Mouse (Mus musculus): ENCODE data around the gene Mas1. TPM values are rescaled to one million over a fixed set of nuclear protein-coding genes. Genes with fewer than 3 reads are reported as not detected.

Mas1 gene
- polyA plus RNA-seq, 1 experiment from 2014 or later, result 1.7 TPM

- H3K4me2 ChIP-seq (replicated peaks; ENCODE audit: low read depth, low read length), result no peak overlapping the region
- ATAC-seq (ENCODE audit: insufficient number of reproducible peaks, insufficient read depth, low FRiP score, low read depth), result no peak
Observed at GRCm38 (mm10) chr17:12865407-12865806, 2.5 kb downstream of the Mas1 start.

DNA sequence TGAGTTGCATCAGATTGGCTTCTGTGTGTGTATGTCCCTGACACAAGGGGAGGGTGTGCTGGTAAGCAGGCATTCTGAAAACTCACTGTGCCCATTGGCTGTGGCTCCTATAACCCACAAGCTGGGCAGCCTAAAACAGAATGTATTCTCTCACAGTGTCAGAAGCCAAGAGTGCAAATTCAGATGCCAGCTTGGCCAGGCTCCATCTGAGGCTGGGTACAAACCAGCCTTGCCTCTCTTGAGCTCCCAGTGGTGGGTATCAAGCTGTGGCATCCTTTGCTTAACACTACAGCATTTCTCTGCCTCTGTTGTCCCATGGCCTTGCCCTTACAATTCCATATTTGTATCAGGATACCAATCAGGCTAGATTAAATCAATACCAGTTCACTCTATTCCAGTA lies 3.8 kb downstream of the Mas1 start:
- Histone ChIP-seq H3K9me3 (ENCODE audit: control insufficient read depth, low read depth, low read length) (no peaks in the 10 kb centered on the region), H3K27me3 (ENCODE audit: control insufficient read depth, insufficient read depth, low read length) (no peaks in the 10 kb centered on the region), H3K4me2 (replicated peaks; ENCODE audit: low read depth, low read length) (no peak overlapping the region), H3K9ac (replicated peaks; ENCODE audit: low read depth, low read length) (no peak overlapping the region), H3K4me1 (ENCODE audit: control insufficient read depth, insufficient read depth, low read length) (peaks cover 9% of the 10 kb centered on the region; the same call in 1 of the 2 replicates), H3K4me3 (ENCODE audit: low read depth, low read length) (no peak overlapping the region), H3K36me3 (ENCODE audit: control insufficient read depth, insufficient read depth, low read length) (no peaks in the 10 kb centered on the region), H3K27ac (ENCODE audit: low read length) (no peak overlapping the region)
- no peak for ATAC-seq (ENCODE audit: insufficient number of reproducible peaks, insufficient read depth, low FRiP score, low read depth)

More at GRCm38 (mm10) chr17:12865407-12865806, 2.5 kb downstream of the Mas1 start:
- Histone ChIP-seq H3K36me3 (ENCODE audit: control insufficient read depth, insufficient read depth, low read length) (no peaks in the 10 kb centered on the region), H3K9me3 (ENCODE audit: control insufficient read depth, low read depth, low read length) (no peaks in the 10 kb centered on the region), H3K27me3 (ENCODE audit: control insufficient read depth, insufficient read depth, low read length) (no peaks in the 10 kb centered on the region), H3K4me1 (ENCODE audit: control insufficient read depth, insufficient read depth, low read length) (peaks cover 9% of the 10 kb centered on the region; the same call in 1 of the 2 replicates), H3K27ac (ENCODE audit: low read length) (no peak overlapping the region), H3K9ac (replicated peaks; ENCODE audit: low read depth, low read length) (no peak overlapping the region), H3K4me3 (ENCODE audit: low read depth, low read length) (no peak overlapping the region)
- WGBS, result 52% methylated on average over 3 of the region's 3 CpGs

DNA sequence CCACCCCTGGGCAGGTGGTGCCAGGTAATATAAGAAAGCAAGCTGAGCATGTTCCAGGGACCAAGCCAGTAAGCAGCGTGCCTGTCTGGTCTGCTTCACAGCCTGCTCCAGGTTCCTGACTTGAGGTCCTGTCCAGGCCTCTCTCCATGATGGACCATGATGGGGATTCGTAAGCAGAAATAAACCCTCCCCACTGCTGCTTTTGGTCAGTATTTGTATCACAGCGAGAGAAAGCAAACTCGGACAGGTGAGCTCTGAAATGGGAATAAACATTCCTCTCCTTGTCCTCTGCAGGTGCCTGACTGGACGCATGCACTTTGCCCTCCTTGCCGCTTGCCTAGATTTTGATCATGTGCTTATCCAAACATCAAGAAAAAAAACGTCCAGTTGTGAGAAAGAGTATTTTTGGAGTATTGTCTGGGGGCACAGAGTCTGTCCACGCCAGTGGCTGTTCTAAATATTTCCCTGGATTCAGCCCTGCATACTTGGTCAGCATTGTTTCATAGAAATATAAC lies 8.9 kb downstream of the Mas1 start:
- Histone ChIP-seq H3K36me3 (ENCODE audit: control insufficient read depth, insufficient read depth, low read length) (no peaks in the 10 kb centered on the region), H3K9ac (replicated peaks; ENCODE audit: low read depth, low read length) (no peak overlapping the region), H3K4me2 (replicated peaks; ENCODE audit: low read depth, low read length) (no peak overlapping the region), H3K27ac (ENCODE audit: low read length) (no peak overlapping the region), H3K4me1 (ENCODE audit: control insufficient read depth, insufficient read depth, low read length) (no peaks in the 10 kb centered on the region), H3K9me3 (ENCODE audit: control insufficient read depth, low read depth, low read length) (no peaks in the 10 kb centered on the region), H3K27me3 (ENCODE audit: control insufficient read depth, insufficient read depth, low read length) (no peaks in the 10 kb centered on the region), H3K4me3 (ENCODE audit: low read depth, low read length) (no peak overlapping the region)
- WGBS, result 61% methylated on average over 8 of the region's 8 CpGs
- ATAC-seq (ENCODE audit: insufficient number of reproducible peaks, insufficient read depth, low FRiP score, low read depth), result no peak

DNA sequence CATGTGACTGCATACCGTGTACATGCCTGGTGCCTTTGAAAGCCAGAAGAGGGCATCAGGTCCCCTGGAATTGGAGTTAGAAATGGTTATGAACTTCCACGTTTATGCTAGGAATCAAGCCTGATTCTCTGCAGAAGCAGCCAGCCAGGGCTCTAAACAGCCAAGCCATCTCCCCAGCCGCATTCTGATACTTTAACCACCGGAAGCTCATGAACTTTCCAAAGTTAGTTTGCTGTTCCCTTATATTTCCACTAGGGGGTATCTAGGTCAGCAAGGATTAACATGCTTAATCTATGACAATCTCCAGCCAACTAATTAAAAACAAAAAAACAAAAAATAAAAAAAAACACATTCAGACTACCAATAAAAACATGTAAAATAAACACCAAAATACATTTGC lies 9.9 kb downstream of the Mas1 start:
- no peak overlapping the region for H3K9ac ChIP-seq (replicated peaks; ENCODE audit: low read depth, low read length)
- H3K4me3 ChIP-seq (ENCODE audit: low read depth, low read length), result no peak overlapping the region
- WGBS, result 46% methylated on average over 4 of the region's 4 CpGs
- no peaks in the 10 kb centered on the region for H3K4me1 ChIP-seq (ENCODE audit: control insufficient read depth, insufficient read depth, low read length)
- H3K27me3 ChIP-seq (ENCODE audit: control insufficient read depth, insufficient read depth, low read length), result no peaks in the 10 kb centered on the region
- no peak for ATAC-seq (ENCODE audit: insufficient number of reproducible peaks, insufficient read depth, low FRiP score, low read depth)
- H3K27ac ChIP-seq (ENCODE audit: low read length), result no peak overlapping the region
- H3K36me3 ChIP-seq (ENCODE audit: control insufficient read depth, insufficient read depth, low read length), result no peaks in the 10 kb centered on the region
- H3K9me3 ChIP-seq (ENCODE audit: control insufficient read depth, low read depth, low read length), result no peaks in the 10 kb centered on the region
- no peak overlapping the region for H3K4me2 ChIP-seq (replicated peaks; ENCODE audit: low read depth, low read length)

DNA sequence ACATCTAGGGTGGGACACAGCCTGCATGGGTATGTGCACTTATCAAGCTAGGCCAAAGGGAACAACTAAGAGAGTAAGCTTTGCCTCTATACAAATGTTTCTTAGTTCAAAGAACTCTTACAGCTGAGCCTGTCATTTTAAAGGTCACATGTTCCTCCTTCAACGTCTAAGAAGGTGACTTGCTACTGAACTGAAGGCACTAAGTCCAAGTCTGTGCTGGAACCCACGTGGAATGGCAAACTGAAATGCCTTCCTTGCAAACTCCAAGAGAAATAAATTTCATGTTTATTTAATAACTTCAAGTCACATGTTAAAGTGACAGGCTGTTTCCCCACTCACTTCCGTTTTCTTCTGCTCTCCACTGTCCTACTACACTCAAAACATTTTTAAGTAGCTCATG lies 10.5 kb downstream of the Mas1 start:
- Histone ChIP-seq H3K27me3 (ENCODE audit: control insufficient read depth, insufficient read depth, low read length) (no peaks in the 10 kb centered on the region), H3K9me3 (ENCODE audit: control insufficient read depth, low read depth, low read length) (no peaks in the 10 kb centered on the region), H3K4me1 (ENCODE audit: control insufficient read depth, insufficient read depth, low read length) (no peaks in the 10 kb centered on the region), H3K36me3 (ENCODE audit: control insufficient read depth, insufficient read depth, low read length) (no peaks in the 10 kb centered on the region), H3K4me3 (ENCODE audit: low read depth, low read length) (no peak overlapping the region), H3K27ac (ENCODE audit: low read length) (no peak overlapping the region), H3K4me2 (replicated peaks; ENCODE audit: low read depth, low read length) (no peak overlapping the region), H3K9ac (replicated peaks; ENCODE audit: low read depth, low read length) (no peak overlapping the region)
- 35% methylated on average over 3 of the region's 3 CpGs for WGBS
- ATAC-seq (ENCODE audit: insufficient number of reproducible peaks, insufficient read depth, low FRiP score, low read depth), result no peak

DNA sequence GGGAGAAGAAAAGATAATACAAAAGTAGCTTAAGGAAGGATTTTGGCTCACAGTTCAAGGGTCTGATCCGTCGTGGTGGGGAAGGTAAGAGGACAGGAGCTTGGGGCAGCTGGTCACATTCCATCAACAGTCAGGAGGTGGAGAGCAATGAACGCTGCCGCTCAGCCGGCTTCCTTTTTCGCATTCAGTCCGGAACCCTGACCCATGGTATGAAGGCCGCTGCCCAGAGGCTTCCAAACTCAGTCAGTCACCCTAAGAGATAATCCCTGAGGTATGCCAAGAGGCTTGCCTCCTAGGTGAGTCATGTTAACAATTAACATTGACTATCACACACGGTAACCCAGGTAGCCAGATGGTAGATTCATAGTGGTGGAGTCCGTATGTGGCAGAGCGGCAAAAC lies 13.6 kb downstream of the Mas1 start:
- ATAC-seq (ENCODE audit: insufficient number of reproducible peaks, insufficient read depth, low FRiP score, low read depth), result no peak
- Histone ChIP-seq H3K4me3 (ENCODE audit: low read depth, low read length) (no peak overlapping the region), H3K9ac (replicated peaks; ENCODE audit: low read depth, low read length) (no peak overlapping the region), H3K4me2 (replicated peaks; ENCODE audit: low read depth, low read length) (no peak overlapping the region), H3K9me3 (ENCODE audit: control insufficient read depth, low read depth, low read length) (no peaks in the 10 kb centered on the region), H3K27ac (ENCODE audit: low read length) (no peak overlapping the region), H3K36me3 (ENCODE audit: control insufficient read depth, insufficient read depth, low read length) (no peaks in the 10 kb centered on the region), H3K27me3 (ENCODE audit: control insufficient read depth, insufficient read depth, low read length) (no peaks in the 10 kb centered on the region), H3K4me1 (ENCODE audit: control insufficient read depth, insufficient read depth, low read length) (no peaks in the 10 kb centered on the region)
- 91% methylated on average over 11 of the region's 11 CpGs for WGBS

DNA sequence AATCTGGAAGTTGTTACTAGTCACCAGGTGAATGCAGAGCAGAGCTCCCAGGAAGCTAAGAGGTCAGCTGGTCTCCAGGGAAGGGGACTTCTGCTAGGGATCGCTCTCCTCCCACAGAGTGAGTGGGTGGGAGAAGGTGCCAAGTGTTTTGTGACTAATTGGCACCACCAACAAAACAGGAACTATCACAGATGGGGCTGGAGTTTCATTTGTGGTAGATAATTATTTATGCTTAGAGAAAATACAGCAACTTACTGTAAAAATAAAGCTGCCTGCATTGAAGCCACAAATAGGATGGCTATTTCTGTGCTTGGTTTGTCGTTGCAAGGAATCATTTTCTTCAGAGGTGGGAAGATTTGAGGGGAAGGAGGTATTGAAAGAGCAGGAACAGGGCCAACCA lies 14.1 kb downstream of the Mas1 start:
- no peaks in the 10 kb centered on the region for H3K36me3 ChIP-seq (ENCODE audit: control insufficient read depth, insufficient read depth, low read length)
- H3K9me3 ChIP-seq (ENCODE audit: control insufficient read depth, low read depth, low read length), result no peaks in the 10 kb centered on the region
- H3K4me1 ChIP-seq (ENCODE audit: control insufficient read depth, insufficient read depth, low read length), result no peaks in the 10 kb centered on the region
- ATAC-seq (ENCODE audit: insufficient number of reproducible peaks, insufficient read depth, low FRiP score, low read depth), result no peak
- H3K4me2 ChIP-seq (replicated peaks; ENCODE audit: low read depth, low read length), result no peak overlapping the region
- 82% methylated on average over 2 of the region's 2 CpGs for WGBS
- H3K4me3 ChIP-seq (ENCODE audit: low read depth, low read length), result no peak overlapping the region
- H3K9ac ChIP-seq (replicated peaks; ENCODE audit: low read depth, low read length), result no peak overlapping the region
- no peaks in the 10 kb centered on the region for H3K27me3 ChIP-seq (ENCODE audit: control insufficient read depth, insufficient read depth, low read length)
- no peak overlapping the region for H3K27ac ChIP-seq (ENCODE audit: low read length)

DNA sequence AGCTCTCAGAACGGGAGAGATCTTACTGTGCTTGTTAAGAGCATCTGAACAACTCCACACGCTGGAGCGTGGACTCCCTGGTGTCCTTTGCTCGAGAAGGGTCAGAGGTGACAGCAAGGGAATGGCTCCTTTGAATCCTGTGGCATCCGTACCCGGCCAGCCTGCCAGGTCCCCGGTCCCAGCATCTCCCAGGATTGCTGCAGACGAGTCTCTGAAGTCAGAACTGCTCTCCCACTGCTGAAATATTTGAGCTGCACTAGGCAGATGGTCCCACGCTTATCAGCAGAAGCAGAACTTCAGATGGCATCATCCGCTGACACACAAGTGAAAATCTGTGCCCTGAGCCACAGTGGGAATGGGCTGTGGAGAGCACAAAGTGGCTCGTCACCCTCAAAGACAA lies 16.3 kb downstream of the Mas1 start:
- no peak for ATAC-seq (ENCODE audit: insufficient number of reproducible peaks, insufficient read depth, low FRiP score, low read depth)

GRCm38 (mm10) chr17:12849778-12850382 lies 18.1 kb downstream of the Mas1 start:
- no peak for ATAC-seq (ENCODE audit: insufficient number of reproducible peaks, insufficient read depth, low FRiP score, low read depth)
- Histone ChIP-seq H3K27ac (ENCODE audit: low read length) (no peak overlapping the region), H3K9me3 (ENCODE audit: control insufficient read depth, low read depth, low read length) (no peaks in the 10 kb centered on the region), H3K4me2 (replicated peaks; ENCODE audit: low read depth, low read length) (no peak overlapping the region), H3K4me1 (ENCODE audit: control insufficient read depth, insufficient read depth, low read length) (peaks cover 4% of the 10 kb centered on the region; the same call in 1 of the 2 replicates), H3K27me3 (ENCODE audit: control insufficient read depth, insufficient read depth, low read length) (no peaks in the 10 kb centered on the region), H3K9ac (replicated peaks; ENCODE audit: low read depth, low read length) (no peak overlapping the region), H3K36me3 (ENCODE audit: control insufficient read depth, insufficient read depth, low read length) (no peaks in the 10 kb centered on the region), H3K4me3 (ENCODE audit: low read depth, low read length) (no peak overlapping the region)
- WGBS, result 80% methylated on average over 8 of the region's 8 CpGs

More for the DNA sequence above, 16.3 kb downstream of the Mas1 start:
- WGBS, result 78% methylated on average over 11 of the region's 11 CpGs
- Histone ChIP-seq H3K4me3 (ENCODE audit: low read depth, low read length) (no peak overlapping the region), H3K4me2 (replicated peaks; ENCODE audit: low read depth, low read length) (no peak overlapping the region), H3K27me3 (ENCODE audit: control insufficient read depth, insufficient read depth, low read length) (no peaks in the 10 kb centered on the region), H3K9me3 (ENCODE audit: control insufficient read depth, low read depth, low read length) (no peaks in the 10 kb centered on the region), H3K27ac (ENCODE audit: low read length) (no peak overlapping the region), H3K36me3 (ENCODE audit: control insufficient read depth, insufficient read depth, low read length) (no peaks in the 10 kb centered on the region), H3K4me1 (ENCODE audit: control insufficient read depth, insufficient read depth, low read length) (no peaks in the 10 kb centered on the region), H3K9ac (replicated peaks; ENCODE audit: low read depth, low read length) (no peak overlapping the region)

Data from stomach, embryonic 14.5 days (tissue).